Mouse (Mus musculus): Measurements from ENCODE around the gene Snhg11.

- TF ChIP-seq POLR2A (IDR thresholded peaks at IDR 0.05; ENCODE audit: insufficient read depth, low read depth, low read length) (no peak), CTCF (IDR thresholded peaks at IDR 0.05) (no peak), EP300 (IDR thresholded peaks at IDR 0.05; ENCODE audit: insufficient read depth, low read depth, low read length) (no peak)
Observed at GRCm38 (mm10) chr2:158376798-158377197, 1.4 kb downstream of the Snhg11 start.
